Mouse (Mus musculus) heart, embryonic 13.5 days (tissue): Measurements from ENCODE around the gene Palm2. TPM values are rescaled to one million over a fixed set of nuclear protein-coding genes. Genes with fewer than 3 reads are reported as not detected.
"Not testable (repeated sequence)": the region's sequence is repeated elsewhere in the genome, so short reads cannot be mapped to it uniquely, and the experiment has no call there.

Source experiments
- ATAC-seq: fragments of 200-750 bp; cut with Nextera tagmentation; 2 replicates; pipeline ENCODE4 v1.8.0; 2017; ENCODE audit warnings: moderate TSS enrichment; ENCODE audit not compliant: insufficient number of reproducible peaks, low FRiP score, low TSS enrichment; ENCODE audit errors: extremely low read depth
- H3K27ac ChIP-seq: fragments of 300-500 bp; sonication (generic); replicated peaks from 2 replicates; pipeline ENCODE4 v1.5.1; 2015; ENCODE audit warnings: moderate library complexity, mild to moderate bottlenecking, inconsistent platforms
- H3K27me3 ChIP-seq: fragments of 300-500 bp; sonication (generic); replicated peaks from 2 replicates; pipeline ENCODE4 v1.6.1; 2015; ENCODE audit warnings: mild to moderate bottlenecking, inconsistent platforms
- H3K36me3 ChIP-seq: fragments of 300-500 bp; sonication (generic); 2 replicates; pipeline ENCODE4 v1.6.1; 2015; ENCODE audit warnings: mild to moderate bottlenecking, inconsistent platforms
- H3K4me1 ChIP-seq: fragments of 300-500 bp; sonication (generic); 2 replicates; pipeline ENCODE4 v1.6.1; 2015; ENCODE audit warnings: inconsistent platforms
- H3K4me2 ChIP-seq: fragments of 300-500 bp; sonication (generic); 2 replicates; pipeline ENCODE4 v1.6.1; 2015; ENCODE audit warnings: inconsistent platforms, mild to moderate bottlenecking, moderate library complexity
- H3K4me3 ChIP-seq: fragments of 300-500 bp; sonication (generic); 2 replicates; pipeline ENCODE4 v1.5.1; 2015; ENCODE audit warnings: moderate library complexity, mild to moderate bottlenecking, inconsistent platforms
- H3K9ac ChIP-seq: fragments of 300-500 bp; sonication (generic); 2 replicates; pipeline ENCODE4 v1.6.1; 2015; ENCODE audit warnings: inconsistent platforms, mild to moderate bottlenecking, moderate library complexity
- H3K9me3 ChIP-seq: fragments of 300-500 bp; sonication (generic); 2 replicates; pipeline ENCODE4 v1.6.1; 2016; ENCODE audit warnings: inconsistent platforms
- WGBS: fragments of 180-500 bp; shearing (Covaris S2); methylation state at CpG from one replicate; pipeline ENCODE4 v1.1.7; 2015; ENCODE audit warnings: mixed read lengths; 5-methylcytosine and 5-hydroxymethylcytosine counted together
- polyA plus RNA-seq: library from polyadenylated mRNA; unstranded; fragments of >200 nt; fragmentation: Nextera tagmentation; extraction: Ambion mirVana; gene quantifications from 2 replicates; pipeline ENCODE4 v1.2.1, GENCODE M21; 2015

Palm2 gene
- polyA plus RNA-seq = 22.5 and 22.6 TPM in 2 replicates

DNA sequence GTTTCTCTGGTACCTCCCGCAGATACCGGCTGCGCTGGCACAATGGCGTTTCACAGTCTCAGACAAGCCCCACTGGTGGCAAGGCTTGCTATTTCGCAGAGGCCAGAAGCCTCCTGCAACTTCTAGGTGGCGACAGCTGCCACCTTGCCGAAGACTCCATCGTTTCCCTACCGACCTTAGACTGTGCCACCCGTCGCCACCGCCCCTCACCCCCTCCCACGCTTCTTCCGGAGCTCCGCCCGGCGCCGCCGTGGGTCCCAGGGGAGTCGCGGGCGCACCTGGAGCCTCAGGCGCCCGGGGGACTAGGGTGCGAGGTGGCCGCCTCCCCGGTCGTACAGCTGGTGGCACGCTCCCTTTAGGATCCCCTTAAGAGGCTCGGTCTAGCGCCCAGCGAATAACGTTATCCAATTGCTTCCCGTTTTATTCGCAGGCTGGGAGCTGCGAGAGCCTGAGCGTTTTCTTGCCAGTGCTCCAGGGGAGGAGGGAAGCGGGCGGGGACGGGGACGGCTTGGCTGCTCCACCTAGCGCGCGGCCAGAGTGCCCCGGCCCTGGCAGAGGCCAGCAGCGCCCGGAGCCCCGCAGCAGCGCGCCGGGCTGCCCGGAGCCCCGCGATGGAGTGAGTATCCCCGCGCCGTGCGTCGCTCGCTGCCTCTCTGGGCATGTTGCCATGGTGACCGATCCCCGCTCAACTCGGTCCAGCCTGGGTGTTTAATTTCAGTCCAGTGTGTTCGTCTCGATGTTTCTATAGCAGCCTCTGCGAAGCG, at the start of gene Palm2:
Palm2 (plus strand) TSS at position 307 of the 764 bp plus-strand sequence.
- ATAC-seq = peak; percentile 63
- peak within 1 kb of the TSS; percentile 73 for H3K4me3 ChIP-seq
- H3K4me1 ChIP-seq = peaks cover 13% of the 10 kb centered on the region
- H3K9ac ChIP-seq = peak within 1 kb of the TSS; percentile 82
- no peak within 1 kb of the TSS for H3K27ac ChIP-seq
- WGBS = under 1% methylated on average over 67 of the region's 67 CpGs
- H3K36me3 ChIP-seq = no peaks in the 10 kb centered on the region
- peaks cover 69% of the 10 kb centered on the region for H3K27me3 ChIP-seq
- peak within 1 kb of the TSS; percentile 100 for H3K4me2 ChIP-seq
- H3K9me3 ChIP-seq = no peaks in the 10 kb centered on the region

DNA sequence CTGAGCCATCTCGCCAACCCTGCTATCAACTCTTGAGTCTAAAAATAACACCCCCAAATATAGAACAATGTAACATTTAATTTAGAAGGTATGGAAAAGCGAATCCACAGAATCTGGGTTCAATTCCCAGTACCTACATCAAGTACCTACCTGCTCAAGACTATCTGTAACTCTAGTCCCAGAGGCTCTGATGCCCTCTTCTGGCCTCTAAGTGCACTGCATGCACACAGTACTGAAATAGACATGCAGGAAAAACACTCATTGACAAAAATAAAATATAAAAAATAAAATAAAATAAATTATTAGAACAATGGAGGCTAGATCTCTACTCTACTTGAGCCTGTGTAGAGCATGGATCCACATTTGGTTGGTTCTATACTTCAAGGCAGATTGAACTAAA, 49.7 kb upstream of the Palm2 start:
- WGBS = 76% methylated on average over 2 of the region's 2 CpGs
- Histone ChIP-seq H3K4me1 (no peaks in the 10 kb centered on the region), H3K27ac (no peak overlapping the region), H3K9ac (no peak overlapping the region), H3K9me3 (no peaks in the 10 kb centered on the region; the same call in 1 of the 2 replicates), H3K27me3 (no peaks in the 10 kb centered on the region), H3K4me2 (no peak overlapping the region), H3K4me3 (no peak overlapping the region), H3K36me3 (no peaks in the 10 kb centered on the region)
- ATAC-seq = no peak

DNA sequence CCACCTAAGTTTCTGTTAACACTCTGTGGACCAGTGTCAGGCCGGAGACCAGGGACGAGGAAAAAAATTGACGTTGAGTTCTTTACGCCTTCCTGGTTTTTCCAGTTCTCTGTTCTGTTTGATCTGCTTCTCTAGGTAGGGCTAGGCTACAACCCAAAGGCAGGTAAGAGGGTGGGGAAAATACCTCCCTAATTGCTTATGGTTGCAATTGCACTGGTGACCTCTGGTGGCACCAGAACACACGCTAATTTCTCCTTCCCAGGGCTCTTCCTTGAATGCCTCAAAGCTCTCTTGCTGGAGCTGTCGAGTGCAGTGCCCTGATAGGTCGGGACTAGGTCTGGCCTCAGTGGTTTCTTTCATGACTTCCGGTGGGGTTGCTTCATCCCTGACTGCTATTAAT, 42.9 kb upstream of the Palm2 start:
- Histone ChIP-seq H3K36me3 (no peaks in the 10 kb centered on the region), H3K4me3 (no peak overlapping the region), H3K27ac (no peak overlapping the region), H3K4me1 (no peaks in the 10 kb centered on the region), H3K4me2 (no peak overlapping the region), H3K27me3 (no peaks in the 10 kb centered on the region), H3K9ac (no peak overlapping the region), H3K9me3 (no peaks in the 10 kb centered on the region)
- ATAC-seq = no peak
- WGBS = 50% methylated on average over 8 of the region's 8 CpGs

DNA sequence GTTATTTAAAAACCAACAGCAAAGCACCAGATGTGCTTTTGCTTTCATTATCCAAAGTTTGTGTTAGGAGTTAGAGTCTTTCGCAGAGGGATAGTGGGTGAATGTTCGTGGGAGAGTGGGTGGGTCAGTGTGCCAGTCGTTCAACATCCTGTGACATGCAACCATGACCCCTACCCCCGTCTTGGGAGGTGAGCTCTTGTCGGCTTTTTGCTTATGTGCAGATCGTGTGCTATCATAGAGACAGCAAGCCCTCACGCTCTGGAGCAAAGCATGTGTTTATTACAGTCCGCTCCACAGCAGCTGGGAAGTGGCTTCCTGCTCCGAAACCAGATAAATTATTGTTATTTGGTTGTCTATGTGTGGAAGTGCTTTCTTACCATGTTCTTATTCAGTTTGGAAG, 37.6 kb upstream of the Palm2 start:
- H3K9me3 ChIP-seq = no peaks in the 10 kb centered on the region
- WGBS = 66% methylated on average over 9 of the region's 9 CpGs
- H3K4me3 ChIP-seq = no peak overlapping the region
- ATAC-seq = no peak
- no peak overlapping the region for H3K4me2 ChIP-seq
- H3K9ac ChIP-seq = no peak overlapping the region
- H3K4me1 ChIP-seq = no peaks in the 10 kb centered on the region
- H3K36me3 ChIP-seq = no peaks in the 10 kb centered on the region
- no peaks in the 10 kb centered on the region; the same call in 1 of the 2 replicates for H3K27me3 ChIP-seq
- no peak overlapping the region for H3K27ac ChIP-seq

DNA sequence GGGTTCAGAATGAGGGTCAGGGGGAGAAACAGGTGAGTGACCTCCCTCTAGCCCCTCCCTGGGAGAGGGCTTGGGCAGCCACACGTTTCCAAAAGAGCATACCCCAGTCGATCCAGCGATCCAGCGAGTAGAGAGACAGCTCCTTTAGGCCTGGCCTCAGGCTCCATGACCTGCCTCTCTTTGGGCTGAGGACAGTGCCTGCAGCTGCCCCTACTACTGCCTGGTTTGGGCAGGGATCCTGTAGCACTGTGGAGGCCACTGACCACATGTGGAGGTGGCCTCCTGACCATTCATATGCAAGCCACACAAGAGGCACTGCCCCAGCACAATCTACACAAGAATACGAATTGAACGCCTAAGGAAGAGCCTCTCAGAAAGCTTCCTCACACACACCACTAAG, 21.7 kb upstream of the Palm2 start:
- not testable (repeated sequence) for H3K36me3 ChIP-seq, H3K27ac ChIP-seq, H3K9me3 ChIP-seq, ATAC-seq, H3K9ac ChIP-seq, H3K4me3 ChIP-seq, H3K27me3 ChIP-seq, H3K4me1 ChIP-seq, H3K4me2 ChIP-seq
- WGBS = 41% methylated on average over 6 of the region's 6 CpGs

DNA sequence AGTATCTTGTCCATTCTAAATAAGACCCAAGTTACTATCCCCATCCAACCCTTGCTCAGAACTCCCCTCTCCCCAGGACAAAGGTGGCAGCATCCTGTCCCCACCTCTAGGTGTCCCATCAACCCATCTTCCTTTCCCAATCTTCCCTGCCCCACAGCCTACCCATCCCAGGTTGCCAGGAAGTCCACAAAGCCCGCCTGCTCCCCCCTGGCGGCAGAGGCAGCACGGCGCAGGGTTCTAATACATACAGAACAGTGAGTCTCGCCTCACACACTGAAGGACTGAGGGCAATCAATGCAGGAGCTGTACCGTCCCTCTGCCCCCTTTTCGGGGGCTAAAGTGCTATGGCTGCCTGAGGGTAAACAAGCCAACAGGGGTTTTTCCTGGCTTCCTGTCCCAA, 21.0 kb upstream of the Palm2 start:
- WGBS = 37% methylated on average over 7 of the region's 7 CpGs
- Histone ChIP-seq H3K9ac (no peak overlapping the region), H3K36me3 (no peaks in the 10 kb centered on the region), H3K27ac (no peak overlapping the region), H3K9me3 (no peaks in the 10 kb centered on the region), H3K4me2 (no peak overlapping the region), H3K4me3 (no peak overlapping the region), H3K27me3 (peaks cover 3% of the 10 kb centered on the region; the same call in 1 of the 2 replicates), H3K4me1 (no peaks in the 10 kb centered on the region)
- no peak for ATAC-seq

DNA sequence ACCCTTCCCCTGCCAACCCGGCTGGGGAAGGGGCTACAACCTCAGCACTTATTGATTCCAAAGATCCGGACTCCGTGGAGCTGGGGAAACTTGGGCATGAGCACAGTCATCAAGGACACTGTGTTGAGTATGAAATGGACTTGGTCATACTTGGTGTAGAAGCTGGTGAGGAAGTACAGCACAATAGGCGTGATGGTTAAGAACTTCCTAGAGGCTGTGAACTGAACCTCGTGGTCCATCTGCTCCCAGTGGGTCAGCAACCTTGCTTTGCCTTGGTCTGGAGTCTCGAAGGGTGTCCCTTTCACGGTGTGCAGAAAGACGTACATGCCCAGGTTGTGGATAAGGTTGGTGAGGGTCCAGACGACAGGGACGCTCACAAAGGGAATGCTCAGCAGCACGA, 20.4 kb upstream of the Palm2 start:
- not testable (repeated sequence) for H3K27me3 ChIP-seq, H3K27ac ChIP-seq, H3K4me1 ChIP-seq, H3K36me3 ChIP-seq, H3K9ac ChIP-seq, H3K9me3 ChIP-seq, H3K4me2 ChIP-seq, ATAC-seq, H3K4me3 ChIP-seq
- WGBS = 81% methylated on average over 11 of the region's 11 CpGs

DNA sequence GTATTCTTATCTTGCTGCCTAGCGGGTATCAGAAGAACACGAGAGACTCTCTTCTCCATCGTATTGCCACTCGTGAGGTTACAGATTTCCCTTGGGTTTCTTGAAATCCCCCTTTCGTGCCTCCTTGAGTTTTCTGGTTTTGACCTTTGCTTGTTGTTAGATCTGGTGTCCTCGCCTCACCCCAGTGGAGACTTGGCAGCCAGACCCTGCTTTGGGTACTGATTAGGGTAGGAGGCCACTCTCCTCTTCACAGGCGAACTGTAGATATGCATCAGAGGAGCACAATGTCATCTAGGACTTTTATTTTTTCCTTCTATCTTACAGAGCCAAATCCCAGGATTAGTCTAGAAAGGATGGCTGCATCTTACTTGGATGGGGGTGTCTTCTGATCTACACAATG, 10.0 kb upstream of the Palm2 start:
- no peaks in the 10 kb centered on the region for H3K9me3 ChIP-seq
- no peaks in the 10 kb centered on the region for H3K36me3 ChIP-seq
- no peak overlapping the region for H3K4me3 ChIP-seq
- no peak for ATAC-seq
- no peak overlapping the region for H3K9ac ChIP-seq
- 71% methylated on average over 7 of the region's 7 CpGs for WGBS
- H3K27ac ChIP-seq = no peak overlapping the region
- no peaks in the 10 kb centered on the region for H3K4me1 ChIP-seq
- H3K27me3 ChIP-seq = peaks cover under 1% of the 10 kb centered on the region; the same call in 1 of the 2 replicates
- no peak overlapping the region for H3K4me2 ChIP-seq

DNA sequence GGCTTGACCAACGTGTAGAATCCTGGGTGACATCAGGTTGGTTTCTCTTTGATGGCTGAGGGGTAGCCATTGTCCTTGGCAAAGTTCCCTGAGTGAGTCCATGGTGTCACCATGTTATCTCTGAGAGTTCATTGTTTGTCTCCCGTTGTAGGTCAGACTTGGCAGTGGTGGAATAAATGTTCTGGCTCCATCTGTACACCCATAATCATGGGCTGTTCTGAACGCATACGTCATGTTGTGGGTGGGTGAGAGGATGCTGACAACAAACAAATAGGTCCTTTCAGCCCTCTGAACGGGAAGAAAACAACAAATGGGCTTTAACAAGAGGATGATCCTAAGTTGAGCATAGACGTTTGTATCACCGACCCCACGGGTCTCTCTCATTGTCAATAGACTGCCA, 5.7 kb upstream of the Palm2 start:
- H3K36me3 ChIP-seq = no peaks in the 10 kb centered on the region
- WGBS = 63% methylated on average over 8 of the region's 8 CpGs
- ATAC-seq = no peak

DNA sequence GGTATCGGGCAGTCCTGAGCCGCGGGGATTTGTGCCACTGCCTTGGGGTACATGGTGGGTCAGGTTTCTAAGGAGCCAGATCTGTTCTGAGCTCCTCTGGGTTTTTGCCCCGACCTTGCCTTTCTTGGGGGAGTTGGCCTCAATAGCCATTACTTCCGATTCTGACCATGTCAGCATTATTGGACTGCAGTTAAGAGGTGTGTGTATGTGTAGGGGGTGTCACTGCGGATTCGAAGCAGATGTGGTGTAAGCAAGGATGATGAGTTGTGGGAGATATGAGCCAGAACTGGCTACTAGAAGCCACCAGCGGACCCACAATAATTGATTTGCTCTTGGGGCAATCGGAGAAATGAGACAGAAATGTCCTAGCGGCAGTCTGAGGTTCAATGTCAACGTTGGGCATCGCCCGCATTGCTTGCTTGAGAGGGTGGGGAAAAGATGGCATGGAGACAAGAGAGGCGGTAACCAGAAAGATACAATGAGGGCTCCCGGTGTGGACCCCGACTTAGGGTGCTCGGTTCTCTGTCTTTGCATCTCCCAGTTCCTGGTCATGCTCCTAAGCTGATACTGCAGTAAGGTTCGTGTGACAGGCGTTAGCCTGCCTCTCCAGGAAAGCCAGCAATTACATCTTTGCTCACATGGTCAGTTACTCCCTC, 786 bp downstream of the Palm2 start:
- Histone ChIP-seq H3K36me3 (no peaks in the 10 kb centered on the region), H3K27me3 (peaks cover 67% of the 10 kb centered on the region), H3K27ac (no peak overlapping the region), H3K4me1 (peaks cover 13% of the 10 kb centered on the region), H3K4me2 (peak overlapping the region; percentile 100), H3K4me3 (peak overlapping the region; percentile 73), H3K9ac (peak overlapping the region; percentile 82), H3K9me3 (no peaks in the 10 kb centered on the region)
- 0 out of 2 replicates have a peak, but pooled peaks have one; percentile 14 for ATAC-seq
- 21% methylated on average over 19 of the region's 19 CpGs for WGBS

More for the DNA sequence above, 5.7 kb upstream of the Palm2 start:
- no peaks in the 10 kb centered on the region; the same call in 1 of the 2 replicates for H3K4me1 ChIP-seq
- no peaks in the 10 kb centered on the region for H3K9me3 ChIP-seq
- H3K27me3 ChIP-seq = peaks cover 28% of the 10 kb centered on the region
- H3K4me2 ChIP-seq = no peak overlapping the region
- no peak overlapping the region for H3K4me3 ChIP-seq
- no peak overlapping the region for H3K9ac ChIP-seq
- H3K27ac ChIP-seq = no peak overlapping the region

DNA sequence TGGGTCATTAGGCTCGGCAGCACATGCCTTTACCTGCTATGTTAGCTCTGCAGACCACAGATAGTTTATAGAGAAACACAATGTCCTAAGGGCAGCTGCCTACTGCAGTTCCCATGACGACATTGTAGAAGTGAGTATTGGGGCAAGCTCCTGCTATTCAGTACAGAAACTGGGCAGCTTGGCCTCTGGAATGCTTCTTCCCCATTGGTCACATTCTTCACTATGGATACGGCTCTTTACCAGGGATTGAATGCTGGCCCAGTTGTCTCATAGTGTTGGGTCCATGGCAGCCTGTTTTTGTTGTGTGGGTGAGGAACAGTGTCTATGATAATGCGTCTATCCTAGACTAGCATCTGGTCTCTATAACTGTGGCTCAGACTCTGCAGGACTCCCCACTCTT, 2.2 kb downstream of the Palm2 start:
- Histone ChIP-seq H3K27ac (no peak overlapping the region), H3K27me3 (peaks cover 59% of the 10 kb centered on the region), H3K9ac (no peak overlapping the region), H3K9me3 (no peaks in the 10 kb centered on the region), H3K36me3 (no peaks in the 10 kb centered on the region), H3K4me2 (no peak overlapping the region), H3K4me1 (peaks cover 13% of the 10 kb centered on the region), H3K4me3 (no peak overlapping the region)
- no peak for ATAC-seq
- WGBS = 63% methylated on average over 4 of the region's 4 CpGs

DNA sequence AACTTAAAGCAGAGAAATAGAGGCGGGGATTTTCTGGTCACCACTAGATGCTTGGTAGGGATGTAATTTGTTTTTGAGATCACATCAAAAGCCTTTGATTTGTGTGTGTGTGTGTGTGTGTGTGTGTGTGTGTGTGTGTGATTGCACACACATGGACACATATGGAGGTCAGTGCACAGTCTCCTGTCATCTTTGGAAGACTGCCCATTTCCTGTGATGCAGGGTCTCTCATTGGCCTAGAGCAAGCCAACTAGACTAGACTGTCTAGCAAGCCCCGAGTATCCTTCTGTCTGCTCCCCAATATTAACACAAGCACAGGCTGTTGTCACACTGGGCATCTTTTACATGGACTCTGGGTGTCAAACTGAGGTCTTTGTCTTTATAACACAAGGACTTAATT, 12.0 kb downstream of the Palm2 start:
- Histone ChIP-seq H3K9ac (no peak overlapping the region), H3K36me3 (no peaks in the 10 kb centered on the region), H3K4me2 (no peak overlapping the region), H3K27ac (no peak overlapping the region), H3K4me1 (no peaks in the 10 kb centered on the region), H3K4me3 (no peak overlapping the region), H3K9me3 (no peaks in the 10 kb centered on the region), H3K27me3 (no peaks in the 10 kb centered on the region)
- ATAC-seq = no peak
- 61% methylated on average over 2 of the region's 2 CpGs for WGBS
